Mouse (Mus musculus): ENCODE data around the gene Cyfip1. TPM values are rescaled to one million over a fixed set of nuclear protein-coding genes. Genes with fewer than 3 reads are reported as not detected.
"Not testable (repeated sequence)": the region's sequence is repeated elsewhere in the genome, so short reads cannot be mapped to it uniquely, and the experiment has no call there.

Gene Cyfip1
- polyA plus RNA-seq, 1 experiment from 2014 or later: 105 TPM

DNA sequence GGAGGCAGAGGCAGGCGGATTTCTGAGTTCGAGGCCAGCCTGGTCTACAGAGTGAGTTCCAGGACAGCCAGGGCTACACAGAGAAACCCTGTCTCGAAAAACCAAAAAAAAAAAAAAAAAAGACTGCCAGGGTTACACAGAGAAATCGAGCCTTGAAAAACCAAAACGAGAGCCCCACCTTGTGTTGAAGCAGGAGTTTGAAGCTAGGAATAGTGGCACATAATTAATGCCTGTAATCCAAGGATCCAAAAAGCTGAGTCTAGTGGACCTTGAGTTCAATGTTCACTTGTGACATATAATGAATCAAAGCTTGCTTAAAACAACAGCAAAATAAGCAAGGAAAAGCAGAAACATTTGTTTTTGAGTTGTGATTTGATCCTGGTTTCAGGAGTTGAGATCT lies 62.2 kb downstream of the Cyfip1 start:
- Histone ChIP-seq H3K27ac (no peak overlapping the region), H3K4me1 (no peaks in the 10 kb centered on the region), H3K9ac (no peak overlapping the region), H3K9me3 (no peaks in the 10 kb centered on the region), H3K4me3 (replicated peaks) (no peak overlapping the region), H3K4me2 (no peak overlapping the region), H3K36me3 (peaks cover 48% of the 10 kb centered on the region), H3K27me3 (replicated peaks) (no peaks in the 10 kb centered on the region)
- ATAC-seq (ENCODE audit: insufficient read depth, low FRiP score, low read depth): no peak
- 78% methylated on average over 5 of the region's 5 CpGs for WGBS

- WGBS: 79% methylated on average over 2 of the region's 2 CpGs
- Histone ChIP-seq H3K36me3 (peaks cover 39% of the 10 kb centered on the region), H3K9me3 (no peaks in the 10 kb centered on the region), H3K4me1 (no peaks in the 10 kb centered on the region), H3K4me2 (no peak overlapping the region), H3K27me3 (replicated peaks) (no peaks in the 10 kb centered on the region), H3K27ac (no peak overlapping the region), H3K4me3 (replicated peaks) (no peak overlapping the region), H3K9ac (no peak overlapping the region)
- ATAC-seq (ENCODE audit: insufficient read depth, low FRiP score, low read depth): no peak
Observed at GRCm38 (mm10) chr7:55905449-55905848, 63.9 kb downstream of the Cyfip1 start.

DNA sequence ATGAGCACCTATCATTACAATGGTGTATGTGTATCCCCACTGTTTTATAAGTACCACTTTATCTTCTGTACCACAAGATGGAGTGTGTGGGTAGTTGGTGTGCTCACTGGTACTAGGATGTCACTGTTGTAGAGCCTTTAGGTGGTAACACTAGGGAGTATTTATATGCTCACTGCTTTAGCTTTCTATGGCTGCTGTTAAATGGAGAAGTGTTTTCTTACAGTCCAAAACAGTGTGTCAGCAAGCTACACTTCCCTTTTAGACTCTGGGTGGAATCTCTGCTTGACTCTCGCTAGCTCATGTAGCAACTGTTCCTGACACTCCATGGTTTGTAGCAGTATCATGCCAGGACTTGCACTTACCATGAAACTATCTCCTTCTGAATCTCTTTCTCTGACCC lies 68.0 kb downstream of the Cyfip1 start:
- H3K4me3 ChIP-seq (replicated peaks): no peak overlapping the region
- H3K4me2 ChIP-seq: no peak overlapping the region
- no peak for ATAC-seq (ENCODE audit: insufficient read depth, low FRiP score, low read depth)
- H3K27me3 ChIP-seq (replicated peaks): no peaks in the 10 kb centered on the region
- WGBS: 97% methylated on average over 1 of the region's 1 CpGs
- H3K27ac ChIP-seq: no peak overlapping the region
- H3K9ac ChIP-seq: no peak overlapping the region
- no peaks in the 10 kb centered on the region for H3K4me1 ChIP-seq
- H3K9me3 ChIP-seq: no peaks in the 10 kb centered on the region
- H3K36me3 ChIP-seq: peaks cover 31% of the 10 kb centered on the region

- H3K27ac ChIP-seq: no peak overlapping the region
- 66% methylated on average over 2 of the region's 2 CpGs for WGBS
- no peaks in the 10 kb centered on the region for H3K27me3 ChIP-seq (replicated peaks)
- H3K4me2 ChIP-seq: no peak overlapping the region
- H3K9ac ChIP-seq: no peak overlapping the region
- ATAC-seq (ENCODE audit: insufficient read depth, low FRiP score, low read depth): no peak
- no peak overlapping the region for H3K4me3 ChIP-seq (replicated peaks)
- H3K9me3 ChIP-seq: no peaks in the 10 kb centered on the region
- H3K36me3 ChIP-seq: peaks cover 35% of the 10 kb centered on the region
- H3K4me1 ChIP-seq: no peaks in the 10 kb centered on the region
Observed at GRCm38 (mm10) chr7:55910356-55910755, 68.8 kb downstream of the Cyfip1 start.

DNA sequence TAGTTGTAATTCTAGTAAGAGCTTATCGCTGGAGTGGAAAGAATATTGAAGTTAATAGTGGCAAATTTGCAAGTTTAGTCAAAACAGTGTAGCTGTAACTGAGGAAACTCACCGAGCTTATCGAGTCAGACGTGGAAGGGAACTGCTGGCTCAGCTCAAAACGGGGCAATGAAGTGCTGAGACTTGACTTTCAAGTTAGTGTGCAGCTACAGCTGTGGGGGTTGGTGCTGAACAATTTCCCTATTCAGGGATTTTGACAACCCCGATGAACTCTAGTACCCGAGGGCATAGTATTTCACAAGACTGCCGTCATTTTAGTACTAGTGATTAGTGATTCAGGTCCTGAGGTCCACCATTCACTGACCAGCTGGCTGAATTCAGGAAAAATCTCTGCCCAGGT lies 69.8 kb downstream of the Cyfip1 start:
- Histone ChIP-seq H3K4me1 (no peaks in the 10 kb centered on the region), H3K36me3 (peaks cover 37% of the 10 kb centered on the region)
- 86% methylated on average over 8 of the region's 8 CpGs for WGBS

DNA sequence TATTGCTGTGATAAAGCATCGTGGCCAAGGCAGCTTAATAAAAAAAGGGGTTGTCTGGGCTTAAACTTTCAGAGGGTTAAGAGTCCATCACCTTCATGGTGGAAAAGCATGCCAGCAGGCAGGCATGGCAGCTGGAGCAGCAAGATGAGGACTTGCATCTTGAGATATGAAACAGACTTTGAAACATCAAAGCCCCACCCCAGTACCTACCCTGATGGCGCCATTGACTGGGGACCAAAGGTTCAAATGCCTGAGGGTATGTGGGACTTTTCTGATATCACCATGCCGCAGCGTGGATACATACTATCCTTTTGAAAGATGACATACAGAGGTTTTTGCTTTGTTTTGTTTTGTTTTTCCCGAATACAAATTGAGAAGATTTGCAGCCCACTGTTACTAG lies 70.6 kb downstream of the Cyfip1 start:
- Histone ChIP-seq H3K4me1 (no peaks in the 10 kb centered on the region), H3K36me3 (peaks cover 43% of the 10 kb centered on the region), H3K27ac (no peak overlapping the region), H3K4me3 (replicated peaks) (no peak overlapping the region), H3K9me3 (no peaks in the 10 kb centered on the region), H3K4me2 (no peak overlapping the region), H3K27me3 (replicated peaks) (no peaks in the 10 kb centered on the region), H3K9ac (no peak overlapping the region)
- WGBS: 94% methylated on average over 5 of the region's 5 CpGs
- no peak for ATAC-seq (ENCODE audit: insufficient read depth, low FRiP score, low read depth)

More for the DNA sequence above, 69.8 kb downstream of the Cyfip1 start:
- no peaks in the 10 kb centered on the region for H3K27me3 ChIP-seq (replicated peaks)
- no peak overlapping the region for H3K27ac ChIP-seq
- no peak for ATAC-seq (ENCODE audit: insufficient read depth, low FRiP score, low read depth)
- no peaks in the 10 kb centered on the region for H3K9me3 ChIP-seq
- H3K4me2 ChIP-seq: no peak overlapping the region
- no peak overlapping the region for H3K4me3 ChIP-seq (replicated peaks)
- H3K9ac ChIP-seq: no peak overlapping the region

DNA sequence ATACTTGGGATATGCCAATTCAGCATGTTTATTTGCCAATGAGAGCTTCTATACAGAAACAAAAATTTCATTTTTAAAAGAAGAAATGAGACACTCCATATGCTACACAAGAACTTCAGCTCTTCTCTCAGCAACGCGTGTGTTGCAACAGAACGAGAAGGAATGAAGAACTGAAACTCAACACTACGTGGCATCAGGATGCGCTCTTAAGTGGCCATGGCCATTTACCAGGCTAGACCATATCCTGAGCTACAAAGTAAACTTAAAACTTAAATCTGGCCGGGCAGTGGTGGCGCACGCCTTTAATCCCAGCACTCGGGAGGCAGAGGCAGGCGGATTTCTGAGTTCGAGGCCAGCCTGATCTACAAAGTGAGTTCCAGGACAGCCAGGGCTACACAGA lies 76.8 kb downstream of the Cyfip1 start:
- H3K27me3 ChIP-seq (replicated peaks); H3K9ac ChIP-seq; H3K9me3 ChIP-seq; H3K27ac ChIP-seq; H3K4me3 ChIP-seq (replicated peaks); H3K4me1 ChIP-seq; ATAC-seq (ENCODE audit: insufficient read depth, low FRiP score, low read depth); H3K4me2 ChIP-seq: not testable (repeated sequence)
- 92% methylated on average over 11 of the region's 11 CpGs for WGBS
- H3K36me3 ChIP-seq: peaks cover 36% of the 10 kb centered on the region

- H3K27me3 ChIP-seq (replicated peaks): no peaks in the 10 kb centered on the region
- no peak for ATAC-seq (ENCODE audit: insufficient read depth, low FRiP score, low read depth)
- peaks cover 38% of the 10 kb centered on the region for H3K36me3 ChIP-seq
- H3K27ac ChIP-seq: no peak overlapping the region
- no peaks in the 10 kb centered on the region for H3K9me3 ChIP-seq
- 87% methylated on average over 4 of the region's 4 CpGs for WGBS
- no peak overlapping the region for H3K4me2 ChIP-seq
- no peak overlapping the region for H3K9ac ChIP-seq
- no peak overlapping the region for H3K4me3 ChIP-seq (replicated peaks)
- H3K4me1 ChIP-seq: no peaks in the 10 kb centered on the region
Observed at GRCm38 (mm10) chr7:55927262-55927661, 85.7 kb downstream of the Cyfip1 start.

DNA sequence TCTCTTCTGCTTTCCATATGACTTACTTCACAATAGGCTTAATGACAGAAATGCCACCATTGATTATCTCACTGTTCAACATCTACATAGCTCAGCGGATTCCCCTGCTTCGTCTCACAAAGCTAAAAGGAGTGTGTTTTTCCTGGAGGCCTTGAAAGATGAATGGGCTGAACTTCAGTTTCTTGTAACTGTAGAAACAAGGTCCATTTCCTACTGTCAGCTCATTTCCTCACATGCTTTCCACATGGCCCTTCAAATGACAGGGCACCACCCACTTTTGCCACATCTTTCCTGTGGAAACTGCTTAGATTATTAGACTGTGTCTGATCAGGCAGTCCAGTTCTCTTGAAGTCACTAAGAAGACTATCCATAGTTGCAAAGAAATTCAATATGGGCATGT lies 87.1 kb downstream of the Cyfip1 start:
- ATAC-seq (ENCODE audit: insufficient read depth, low FRiP score, low read depth): no peak
- no peak overlapping the region for H3K4me2 ChIP-seq
- H3K27me3 ChIP-seq (replicated peaks): no peaks in the 10 kb centered on the region
- no peak overlapping the region for H3K4me3 ChIP-seq (replicated peaks)
- no peaks in the 10 kb centered on the region for H3K4me1 ChIP-seq
- peaks cover 32% of the 10 kb centered on the region; the same call in 1 of the 2 replicates for H3K36me3 ChIP-seq
- no peak overlapping the region for H3K9ac ChIP-seq
- H3K9me3 ChIP-seq: no peaks in the 10 kb centered on the region
- 76% methylated on average over 2 of the region's 2 CpGs for WGBS
- no peak overlapping the region for H3K27ac ChIP-seq

- no peak overlapping the region for H3K4me3 ChIP-seq (replicated peaks)
- no peak for ATAC-seq (ENCODE audit: insufficient read depth, low FRiP score, low read depth)
- H3K4me2 ChIP-seq: no peak overlapping the region
- H3K36me3 ChIP-seq: peaks cover 6% of the 10 kb centered on the region; the same call in 1 of the 2 replicates
- 96% methylated on average over 2 of the region's 2 CpGs for WGBS
- no peak overlapping the region for H3K9ac ChIP-seq
- H3K27me3 ChIP-seq (replicated peaks): no peaks in the 10 kb centered on the region
- H3K9me3 ChIP-seq: no peaks in the 10 kb centered on the region
- H3K27ac ChIP-seq: no peak overlapping the region
- no peaks in the 10 kb centered on the region for H3K4me1 ChIP-seq
Observed at GRCm38 (mm10) chr7:55935025-55935424, 93.5 kb downstream of the Cyfip1 start.

DNA sequence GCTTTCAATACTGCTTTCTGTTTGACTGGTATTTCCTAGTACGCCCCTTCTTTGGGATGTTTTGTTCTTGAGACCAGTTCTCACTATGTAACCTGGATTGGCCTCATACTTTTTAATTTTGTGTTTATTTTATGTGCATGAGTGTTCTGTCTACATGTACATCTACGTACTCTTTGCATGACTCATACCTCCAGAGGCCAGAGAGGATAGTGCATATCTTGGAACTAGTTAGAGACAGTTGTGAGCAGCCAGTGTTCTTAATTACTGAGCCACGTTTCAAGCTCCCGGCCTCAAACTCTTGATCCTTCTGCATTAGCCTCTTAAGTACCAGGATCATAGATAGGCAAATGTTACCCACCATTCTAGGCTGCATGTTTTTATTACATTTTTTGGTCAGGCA lies 96.8 kb downstream of the Cyfip1 start:
- 0 out of 2 replicates have a peak, but pooled peaks cover 3% of the 10 kb centered on the region for H3K36me3 ChIP-seq
- no peaks in the 10 kb centered on the region for H3K4me1 ChIP-seq
- no peak overlapping the region for H3K9ac ChIP-seq

DNA sequence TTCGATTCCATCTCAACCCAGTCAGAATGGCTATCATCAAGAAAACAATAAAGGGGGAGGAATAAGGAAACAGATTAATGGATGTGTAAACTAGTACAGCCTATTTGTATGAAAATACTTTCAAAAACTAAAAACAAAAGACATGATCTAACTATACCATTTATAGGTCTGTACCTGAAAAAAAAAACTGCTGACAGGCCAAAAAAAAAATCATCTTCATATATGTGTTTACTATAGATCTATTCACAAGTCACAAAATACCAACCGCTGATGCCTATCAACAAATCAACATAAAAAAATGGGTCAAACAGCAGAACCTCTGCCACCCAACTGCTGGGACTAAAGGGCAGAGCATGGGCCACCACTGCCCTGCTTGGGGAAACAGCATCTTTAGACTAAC lies 114.5 kb downstream of the Cyfip1 start:
- no peak overlapping the region for H3K4me2 ChIP-seq
- no peaks in the 10 kb centered on the region for H3K9me3 ChIP-seq
- no peak overlapping the region for H3K27ac ChIP-seq
- 89% methylated on average over 2 of the region's 2 CpGs for WGBS
- H3K36me3 ChIP-seq: peaks cover 7% of the 10 kb centered on the region; the same call in 1 of the 2 replicates
- no peaks in the 10 kb centered on the region for H3K27me3 ChIP-seq (replicated peaks)
- no peak overlapping the region for H3K9ac ChIP-seq
- ATAC-seq (ENCODE audit: insufficient read depth, low FRiP score, low read depth): no peak
- peaks cover 4% of the 10 kb centered on the region; the same call in 1 of the 2 replicates for H3K4me1 ChIP-seq
- H3K4me3 ChIP-seq (replicated peaks): no peak overlapping the region

More for the DNA sequence above, 96.8 kb downstream of the Cyfip1 start:
- Histone ChIP-seq H3K9me3 (no peaks in the 10 kb centered on the region), H3K27me3 (replicated peaks) (no peaks in the 10 kb centered on the region), H3K27ac (no peak overlapping the region), H3K4me3 (replicated peaks) (no peak overlapping the region), H3K4me2 (no peak overlapping the region)
- no peak; the same call in 1 of the 2 replicates for ATAC-seq (ENCODE audit: insufficient read depth, low FRiP score, low read depth)
- 94% methylated on average over 4 of the region's 4 CpGs for WGBS

DNA sequence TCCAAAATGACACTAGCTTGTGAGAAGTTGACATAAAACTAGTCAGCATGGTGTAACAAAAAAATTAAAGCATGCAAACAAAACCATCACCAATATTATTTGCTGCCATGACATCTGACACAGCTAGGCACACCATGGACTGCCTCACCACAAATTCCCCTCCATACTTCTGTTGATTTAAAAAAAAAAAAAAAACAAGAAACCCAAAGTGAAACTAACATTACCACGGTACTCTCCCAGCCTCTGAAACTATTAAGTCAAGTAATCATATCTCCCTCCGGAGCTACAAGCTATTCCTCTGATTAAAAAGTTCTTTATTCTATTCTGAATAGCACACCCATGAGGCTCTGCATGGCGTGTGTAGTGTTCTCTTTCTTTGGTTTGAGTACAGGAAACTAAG lies 115.6 kb downstream of the Cyfip1 start:
- no peak overlapping the region for H3K4me2 ChIP-seq
- no peak overlapping the region for H3K27ac ChIP-seq
- no peaks in the 10 kb centered on the region for H3K27me3 ChIP-seq (replicated peaks)
- no peak overlapping the region for H3K9ac ChIP-seq
- peaks cover 5% of the 10 kb centered on the region; the same call in 1 of the 2 replicates for H3K4me1 ChIP-seq
- 88% methylated on average over 3 of the region's 3 CpGs for WGBS
- no peak for ATAC-seq (ENCODE audit: insufficient read depth, low FRiP score, low read depth)
- H3K4me3 ChIP-seq (replicated peaks): no peak overlapping the region
- peaks cover 7% of the 10 kb centered on the region; the same call in 1 of the 2 replicates for H3K36me3 ChIP-seq
- no peaks in the 10 kb centered on the region for H3K9me3 ChIP-seq

All from stomach, embryonic 15.5 days (tissue).